Mouse (Mus musculus) brain, embryonic 14.5 days (tissue): ENCODE data around the gene Ift122.

Experiments
- CTCF ChIP-seq: fragments of 200-500 bp; IDR thresholded peaks from 2 replicates; pipeline ENCODE4 v1.5.1; 2012; ENCODE audit warnings: inconsistent platforms, mild to moderate bottlenecking, moderate library complexity, borderline replicate concordance; ENCODE audit not compliant: insufficient read depth, insufficient read length; ENCODE audit errors: extremely low read depth
- POLR2A ChIP-seq: fragments of 200-500 bp; IDR thresholded peaks from 2 replicates; pipeline ENCODE4 v1.6.1; 2012; ENCODE audit warnings: mild to moderate bottlenecking, inconsistent platforms, borderline replicate concordance; ENCODE audit not compliant: poor library complexity, insufficient read depth, insufficient read length, severe bottlenecking; ENCODE audit errors: extremely low read depth

- TF ChIP-seq CTCF (no peak), POLR2A (no peak)
Measured at GRCm38 (mm10) chr6:115906871-115907270, 53.6 kb downstream of the Ift122 start.
